Mouse (Mus musculus) E14TG2a.4 (cell line): ENCODE results near the gene Gm28372.
"Not testable (repeated sequence)": the region's sequence is repeated elsewhere in the genome, so short reads cannot be mapped to it uniquely, and the experiment has no call there.

ENCODE experiments used
- CTCF ChIP-seq: conservative IDR thresholded peaks from 2 replicates; pipeline ENCODE4 v1.5.1; 2014; ENCODE audit warnings: low read length
- POU5F1 ChIP-seq: IDR thresholded peaks from 2 replicates; pipeline ENCODE4 v1.6.1; 2014; ENCODE audit warnings: low read length, borderline replicate concordance

DNA sequence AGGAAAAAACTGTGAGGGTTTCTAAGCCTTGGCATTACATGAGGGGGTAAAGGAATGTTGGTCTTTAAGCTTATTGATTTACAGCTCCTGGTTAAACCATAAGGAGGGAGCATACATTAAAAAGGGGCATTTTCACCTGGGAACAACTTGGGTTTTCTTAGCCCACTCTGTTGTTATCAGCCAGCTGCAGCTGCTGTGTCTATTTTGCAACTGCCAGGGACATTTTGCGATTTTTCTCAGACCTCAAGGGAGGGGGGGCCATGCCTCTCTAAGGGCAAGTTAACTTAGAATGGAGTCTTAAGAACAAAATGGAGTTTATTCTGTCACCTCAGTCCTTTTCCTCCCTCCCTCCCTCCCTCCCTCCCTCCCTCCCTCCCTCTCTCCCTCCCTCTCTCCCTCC lies 32.0 kb upstream of the Gm28372 start:
- not testable (repeated sequence) for TF ChIP-seq POU5F1, CTCF
